Mouse (Mus musculus) spleen, adult 10 weeks (tissue): ENCODE measurements around the gene Farp2. TPM values are rescaled to one million over a fixed set of nuclear protein-coding genes. Genes with fewer than 3 reads are reported as not detected.

Experiments
- polyA plus RNA-seq: library from polyadenylated mRNA; stranded (reverse); fragments of 350-450 nt; fragmentation: Illumina TruSeq; extraction: RNeasy Lipid Tissue Mini Kit (QIAGEN cat#74804); gene quantifications from one replicate; pipeline ENCODE4 v1.2.3, GENCODE M21; 2015; ENCODE audit warnings: low replicate concordance; ENCODE audit not compliant: insufficient read depth

Farp2 gene
- polyA plus RNA-seq: 3.4 TPM

DNA sequence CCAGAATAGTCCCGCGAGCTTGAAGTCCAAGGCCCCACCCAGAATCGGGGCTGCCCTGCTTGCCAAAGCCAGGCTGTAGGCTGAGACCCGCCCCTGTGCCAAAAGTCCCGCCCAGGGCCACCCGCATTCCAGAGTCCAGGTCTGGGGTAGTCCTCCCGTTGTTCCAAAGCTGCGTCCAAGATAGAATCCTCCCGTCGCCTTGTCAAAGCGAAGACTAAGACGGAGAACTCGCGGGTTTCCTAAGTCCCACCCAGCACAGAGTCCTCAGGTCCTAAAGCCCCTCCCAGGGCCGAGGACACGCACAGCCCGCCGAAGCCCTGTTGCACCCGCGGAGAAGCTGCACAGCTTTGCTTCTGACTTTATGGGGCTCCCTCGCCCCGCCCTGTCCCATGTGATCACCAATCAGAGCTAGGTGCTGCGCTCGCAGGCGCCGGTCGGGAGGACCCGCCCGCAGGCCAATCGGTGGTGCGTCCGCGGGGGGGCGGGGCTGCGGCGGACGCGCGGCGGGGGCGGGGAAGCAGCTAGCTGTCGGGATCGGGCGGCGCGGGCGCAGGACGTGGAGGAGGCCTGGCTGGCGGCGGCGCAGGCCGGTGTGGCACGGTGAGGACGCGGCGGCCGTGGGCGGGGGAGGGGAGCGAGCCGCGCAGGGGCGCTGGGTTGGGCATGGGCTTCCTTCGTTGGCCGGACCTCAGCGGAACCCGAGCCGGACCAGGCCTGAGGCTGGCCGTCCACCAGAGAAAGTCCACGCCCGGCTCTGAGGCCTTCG is at the start of gene Farp2:
Gene Farp2, plus strand, starts transcription at position 495 of the 766 bp plus-strand sequence.

DNA sequence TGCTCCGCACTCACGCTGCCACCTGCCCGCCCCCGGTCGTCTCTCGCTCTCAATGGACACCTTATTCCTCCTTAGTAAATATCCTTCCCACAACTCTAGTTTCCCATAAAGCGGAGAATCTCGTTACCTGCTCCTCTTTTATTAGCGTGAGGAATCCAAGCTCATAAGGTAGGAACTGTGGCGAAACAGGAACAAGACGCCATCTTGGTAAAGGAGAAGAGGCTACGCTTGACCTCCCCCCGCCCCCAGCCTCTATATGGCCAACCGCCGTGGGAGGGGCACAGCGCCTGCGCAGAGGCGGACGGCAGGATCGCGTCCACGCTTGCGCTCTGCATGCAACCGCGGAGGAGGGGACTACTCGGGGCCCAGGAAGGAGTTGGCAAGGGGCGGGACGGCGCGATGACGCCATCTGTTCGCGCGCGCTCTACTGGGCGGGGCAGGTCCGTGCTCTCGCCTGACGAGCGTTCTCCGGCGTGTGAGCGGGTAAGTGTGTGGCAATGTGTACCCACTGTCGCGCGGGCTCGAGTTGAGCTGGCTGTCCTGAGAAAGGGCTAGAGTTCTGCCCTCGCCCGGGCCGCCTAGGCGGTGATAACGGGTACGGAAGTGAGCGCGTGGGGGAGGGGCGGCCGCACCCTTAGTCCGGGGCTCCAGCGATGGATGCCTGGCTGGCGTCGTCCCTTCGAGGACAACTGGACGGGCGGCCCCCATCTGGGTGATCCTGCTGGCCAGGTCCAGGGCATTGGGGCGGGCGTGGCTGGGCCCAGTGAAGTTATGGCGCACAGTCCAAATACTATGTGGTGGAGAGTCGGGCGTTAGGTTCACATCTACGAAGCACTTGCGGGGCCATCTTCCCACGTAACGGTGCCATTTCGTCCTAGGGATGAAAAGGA is 33.0 kb upstream of the Farp2 start, which contains the start of gene Hdlbp:
Gene Hdlbp, minus strand, starts transcription at position 230 of the 890 bp plus-strand sequence.

DNA sequence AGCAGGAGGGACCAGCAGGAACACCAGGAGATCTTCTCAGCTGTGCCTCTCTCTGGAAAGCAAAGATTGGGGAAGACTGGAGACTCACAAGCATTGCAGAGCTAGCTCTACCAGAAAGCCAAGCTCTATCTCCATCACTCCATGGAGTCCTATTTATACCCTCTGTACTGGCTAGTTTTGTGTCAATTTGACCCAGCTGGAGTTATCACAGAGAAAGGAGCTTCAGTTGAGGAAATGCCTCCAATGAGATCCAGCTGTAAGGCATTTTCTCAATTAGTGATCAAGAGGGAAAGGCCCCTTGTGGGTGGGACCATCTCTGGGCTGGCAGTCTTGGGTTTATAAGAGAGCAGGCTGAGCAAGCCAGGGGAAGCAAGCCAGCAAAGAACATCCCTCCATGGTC is 146.7 kb downstream of the Farp2 start, which contains the start of gene Stk25:
Gene Stk25, minus strand, starts transcription at position 101 of the 400 bp plus-strand sequence.

Other genes with a start within 250 kb of the Farp2 start
- 21.9 TPM for gene Mterf4, start 206.2 kb upstream of the Farp2 start, polyA plus RNA-seq
- gene Ppp1r7, start 169.2 kb upstream of the Farp2 start, polyA plus RNA-seq: 33.8 TPM
- 2.4 TPM for gene Pask, start 168.6 kb upstream of the Farp2 start, polyA plus RNA-seq
- 1.3 TPM for gene Ano7, start 138.1 kb upstream of the Farp2 start, polyA plus RNA-seq
- 104 TPM for gene Hdlbp, start 33.3 kb upstream of the Farp2 start, polyA plus RNA-seq
- gene Stk25, start 146.6 kb downstream of the Farp2 start, polyA plus RNA-seq: 93.9 TPM
- gene Bok, start 173.6 kb downstream of the Farp2 start, polyA plus RNA-seq: 8.8 TPM
- gene Atg4b, start 239.4 kb downstream of the Farp2 start, polyA plus RNA-seq: 62.1 TPM
- 15.6 TPM for gene Thap4, start 242.8 kb downstream of the Farp2 start, polyA plus RNA-seq